Mouse (Mus musculus) megakaryocyte, embryonic 14.5 days (primary cell): ENCODE data around the gene Ints7. TPM values are rescaled to one million over a fixed set of nuclear protein-coding genes. Genes with fewer than 3 reads are reported as not detected.

ENCODE experiments used
- H3K27me3 ChIP-seq: replicated peaks from 2 replicates; pipeline ENCODE3; 2012; ENCODE audit warnings: inconsistent platforms
- H3K36me3 ChIP-seq: replicated peaks from 2 replicates; pipeline ENCODE3; 2012; ENCODE audit warnings: low read length, inconsistent platforms, mixed read lengths
- H3K4me1 ChIP-seq: 2 replicates; pipeline ENCODE4 v1.6.1; 2012; ENCODE audit warnings: inconsistent platforms
- H3K4me3 ChIP-seq: replicated peaks from 2 replicates; pipeline ENCODE3; 2012; ENCODE audit warnings: moderate library complexity, mild to moderate bottlenecking, inconsistent platforms
- H3K9me3 ChIP-seq: 2 replicates; pipeline ENCODE4 v1.6.1; 2012; ENCODE audit warnings: inconsistent platforms
- FLI1 ChIP-seq: IDR thresholded peaks from 2 replicates; pipeline ENCODE4 v1.6.1; 2012; ENCODE audit warnings: low read length, inconsistent platforms, mixed read lengths
- GATA1 ChIP-seq: IDR thresholded peaks from 3 replicates; pipeline ENCODE4 v1.6.1; 2012; ENCODE audit warnings: mixed read lengths, low read length, inconsistent platforms, borderline replicate concordance
- polyA plus RNA-seq: library from polyadenylated mRNA; stranded (reverse); fragments of >175 nt; gene quantifications from 2 replicates; pipeline ENCODE4 v1.2.3, GENCODE M21; 2012; ENCODE audit warnings: low replicate concordance; ENCODE audit not compliant: insufficient read depth

The Ints7 gene
- polyA plus RNA-seq, 1 experiment: 5.8 TPM

- Histone ChIP-seq H3K36me3 (peaks cover 43% of the 10 kb centered on the region), H3K27me3 (no peaks in the 10 kb centered on the region), H3K4me1 (peaks cover 34% of the 10 kb centered on the region), H3K9me3 (0 out of 2 replicates have a peak, but pooled peaks cover 3% of the 10 kb centered on the region), H3K4me3 (no peak overlapping the region)
- TF ChIP-seq GATA1: no peak
- TF ChIP-seq FLI1: no peak
Measured at GRCm38 (mm10) chr1:191579524-191579923, 4.1 kb downstream of the Ints7 start.

GRCm38 (mm10) chr1:191581641-191582040, 6.2 kb downstream of the Ints7 start:
- Histone ChIP-seq H3K4me3 (no peak overlapping the region), H3K27me3 (no peaks in the 10 kb centered on the region), H3K36me3 (peaks cover 55% of the 10 kb centered on the region), H3K4me1 (peaks cover 29% of the 10 kb centered on the region), H3K9me3 (0 out of 2 replicates have a peak, but pooled peaks cover 3% of the 10 kb centered on the region)
- TF ChIP-seq FLI1: no peak
- no peak for TF ChIP-seq GATA1

DNA sequence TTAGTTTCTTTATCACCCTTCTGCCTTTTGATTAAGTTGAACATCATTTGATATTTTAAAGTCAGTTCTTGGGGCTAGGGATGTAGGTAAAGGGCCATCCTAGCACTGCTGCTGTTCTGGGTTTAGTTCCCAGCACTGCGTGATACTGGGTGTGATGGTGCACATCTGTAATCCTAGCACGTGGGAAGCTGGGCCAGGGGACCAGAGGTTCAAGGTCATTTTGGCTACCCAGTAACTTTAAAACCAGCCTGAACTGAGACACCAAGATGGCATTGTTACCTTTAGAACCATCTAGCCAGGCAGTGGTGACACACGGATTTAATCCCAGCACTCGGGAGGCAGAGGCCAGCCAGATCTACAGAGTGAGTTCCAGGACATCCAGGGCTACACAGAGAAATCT, 8.4 kb downstream of the Ints7 start:
- no peak for TF ChIP-seq FLI1
- TF ChIP-seq GATA1: no peak
- H3K36me3 ChIP-seq: peaks cover 71% of the 10 kb centered on the region

DNA sequence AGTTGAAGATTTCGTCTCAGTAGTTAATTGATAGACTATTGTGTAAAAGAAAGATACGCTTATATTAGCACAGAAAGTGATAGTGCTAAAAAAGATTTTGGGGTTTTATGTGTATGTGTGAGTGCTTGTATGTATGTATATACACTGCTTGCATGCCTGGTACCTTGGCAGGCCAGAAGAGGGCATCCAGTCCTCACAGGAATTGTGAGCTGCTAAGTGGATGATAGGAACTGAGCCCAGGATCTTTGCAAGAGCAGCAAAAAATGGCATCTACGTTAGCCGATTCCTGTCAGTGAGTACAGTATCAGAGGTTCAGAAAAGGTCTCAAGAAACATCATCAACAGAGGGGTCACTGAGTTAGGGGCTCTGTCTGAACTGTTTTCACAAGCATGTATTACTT, 9.0 kb downstream of the Ints7 start:
- no peak overlapping the region for H3K4me3 ChIP-seq
- TF ChIP-seq FLI1: no peak
- no peak for TF ChIP-seq GATA1
- no peaks in the 10 kb centered on the region for H3K27me3 ChIP-seq
- H3K36me3 ChIP-seq: peaks cover 71% of the 10 kb centered on the region
- H3K4me1 ChIP-seq: peaks cover 10% of the 10 kb centered on the region
- H3K9me3 ChIP-seq: 0 out of 2 replicates have a peak, but pooled peaks cover 3% of the 10 kb centered on the region

More for the DNA sequence above, 8.4 kb downstream of the Ints7 start:
- Histone ChIP-seq H3K9me3 (0 out of 2 replicates have a peak, but pooled peaks cover 3% of the 10 kb centered on the region), H3K4me1 (peaks cover 14% of the 10 kb centered on the region), H3K4me3 (no peak overlapping the region), H3K27me3 (no peaks in the 10 kb centered on the region)

DNA sequence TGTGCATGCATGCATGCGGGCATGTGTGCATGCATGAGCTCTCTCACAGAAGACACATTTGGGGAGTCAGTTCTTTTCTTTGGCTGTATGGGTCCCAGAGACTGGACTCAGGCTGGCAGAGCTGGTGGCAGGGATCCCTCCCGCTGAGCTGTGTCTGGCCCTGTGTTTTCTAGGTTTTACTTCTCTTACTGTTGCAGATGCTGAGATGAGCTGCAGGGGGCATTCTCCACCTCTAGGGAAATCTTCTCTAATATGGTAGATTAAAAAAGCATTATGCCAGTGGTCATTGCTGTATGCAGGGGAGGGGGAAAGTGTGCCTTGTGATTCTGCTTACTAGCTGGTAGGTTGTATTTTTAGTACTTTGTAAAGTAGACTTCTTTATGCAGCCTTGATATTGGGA, 10.3 kb downstream of the Ints7 start:
- no peak for TF ChIP-seq GATA1
- no peak for TF ChIP-seq FLI1
- no peaks in the 10 kb centered on the region for H3K27me3 ChIP-seq
- peaks cover 8% of the 10 kb centered on the region for H3K4me1 ChIP-seq
- H3K4me3 ChIP-seq: no peak overlapping the region
- H3K9me3 ChIP-seq: no peaks in the 10 kb centered on the region
- peaks cover 72% of the 10 kb centered on the region for H3K36me3 ChIP-seq

GRCm38 (mm10) chr1:191587062-191587461, 11.6 kb downstream of the Ints7 start:
- Histone ChIP-seq H3K36me3 (peaks cover 77% of the 10 kb centered on the region), H3K9me3 (no peaks in the 10 kb centered on the region), H3K4me1 (peaks cover 8% of the 10 kb centered on the region), H3K4me3 (no peak overlapping the region), H3K27me3 (no peaks in the 10 kb centered on the region)
- no peak for TF ChIP-seq FLI1
- TF ChIP-seq GATA1: no peak

DNA sequence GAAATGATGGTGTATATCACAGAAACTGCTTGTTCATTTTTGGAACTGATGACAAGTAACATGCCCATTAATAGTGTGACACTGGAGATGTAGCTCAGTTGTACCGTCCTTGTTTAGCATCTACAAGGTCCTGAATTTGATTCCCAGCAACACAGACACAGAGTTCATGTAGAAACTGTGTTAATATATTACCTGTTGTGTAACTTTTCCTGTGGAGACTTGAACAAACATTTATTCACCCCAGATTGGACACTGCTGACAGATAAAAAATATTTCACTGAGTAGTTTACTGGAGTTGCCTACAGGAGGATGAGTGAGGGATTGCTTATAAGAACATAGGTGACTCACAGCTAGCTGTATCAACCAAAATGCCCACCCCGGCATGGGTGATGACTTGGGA, 13.3 kb downstream of the Ints7 start:
- peaks cover 75% of the 10 kb centered on the region for H3K36me3 ChIP-seq
- H3K4me1 ChIP-seq: peaks cover 18% of the 10 kb centered on the region
- H3K27me3 ChIP-seq: no peaks in the 10 kb centered on the region
- H3K9me3 ChIP-seq: no peaks in the 10 kb centered on the region
- no peak for TF ChIP-seq GATA1
- no peak for TF ChIP-seq FLI1
- H3K4me3 ChIP-seq: no peak overlapping the region

DNA sequence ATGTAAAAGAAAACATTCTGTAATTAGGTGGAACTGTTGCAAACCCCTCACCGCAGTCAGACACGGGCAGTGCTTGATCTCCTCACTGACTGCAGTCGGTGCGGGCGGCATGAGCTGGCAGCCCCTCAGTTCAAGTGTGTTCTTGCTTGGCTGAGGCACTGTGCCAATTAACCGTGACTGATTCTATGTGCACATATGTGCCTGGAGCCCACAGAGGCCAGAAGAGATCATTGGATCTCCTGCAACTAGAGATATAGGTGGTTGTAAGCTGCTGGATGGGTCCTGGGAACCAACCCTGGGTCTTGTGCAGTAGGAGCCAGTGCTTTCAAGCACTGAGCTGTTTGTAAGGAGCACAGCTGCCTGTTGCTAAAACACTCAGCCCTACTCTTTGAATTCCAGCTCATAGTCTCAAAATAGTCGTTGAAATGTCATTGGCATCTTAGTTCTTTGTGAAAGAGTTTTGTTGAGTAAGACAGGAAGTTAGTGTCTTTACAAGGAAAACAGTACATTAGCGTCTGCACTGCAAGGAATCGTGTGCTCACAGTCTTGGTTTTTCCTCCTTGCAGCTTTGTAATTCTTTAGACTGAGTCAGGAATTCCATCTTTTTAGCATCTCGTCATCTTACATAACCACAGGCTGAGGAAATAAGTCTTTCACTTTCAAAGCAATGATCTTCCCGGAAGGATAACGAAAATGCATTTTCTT, 16.7 kb downstream of the Ints7 start:
- H3K9me3 ChIP-seq: no peaks in the 10 kb centered on the region
- TF ChIP-seq FLI1 (no peak), GATA1 (no peak)
- H3K27me3 ChIP-seq: no peaks in the 10 kb centered on the region
- peaks cover 18% of the 10 kb centered on the region for H3K4me1 ChIP-seq
- H3K36me3 ChIP-seq: peaks cover 86% of the 10 kb centered on the region
- H3K4me3 ChIP-seq: peak overlapping the region; percentile 33

- H3K9me3 ChIP-seq: no peaks in the 10 kb centered on the region
- peaks cover 38% of the 10 kb centered on the region for H3K4me1 ChIP-seq
- TF ChIP-seq GATA1: no peak
- TF ChIP-seq FLI1: no peak
- H3K36me3 ChIP-seq: peaks cover 76% of the 10 kb centered on the region
- H3K27me3 ChIP-seq: no peaks in the 10 kb centered on the region
- H3K4me3 ChIP-seq: peak overlapping the region; percentile 50
Measured at GRCm38 (mm10) chr1:191596076-191596475, 20.6 kb downstream of the Ints7 start.

DNA sequence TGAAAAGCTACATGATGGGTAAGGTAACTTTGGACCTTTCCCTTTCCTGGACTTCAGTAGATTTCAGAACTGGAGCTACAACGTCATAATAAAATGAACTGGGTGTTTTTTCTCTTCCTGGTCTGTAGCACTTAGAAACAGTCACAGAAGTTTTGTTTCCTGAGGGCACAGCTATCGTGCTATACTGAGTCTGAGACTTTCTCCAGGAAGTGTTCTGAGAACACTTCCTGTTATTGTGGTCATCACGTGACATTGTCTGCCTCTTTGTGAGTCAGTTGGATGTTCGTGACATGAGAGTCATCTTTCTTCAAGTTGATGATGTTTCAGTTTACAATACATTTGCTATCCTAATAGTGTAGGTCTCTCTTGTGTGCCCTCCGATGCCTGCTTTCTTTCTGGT, 23.8 kb downstream of the Ints7 start:
- Histone ChIP-seq H3K36me3 (peaks cover 77% of the 10 kb centered on the region), H3K9me3 (no peaks in the 10 kb centered on the region), H3K4me1 (peaks cover 25% of the 10 kb centered on the region), H3K4me3 (peak overlapping the region; percentile 60), H3K27me3 (no peaks in the 10 kb centered on the region)
- TF ChIP-seq FLI1 (no peak), GATA1 (no peak)
